Mouse (Mus musculus) lung, adult 18-20 months (tissue): Measurements from ENCODE around the gene Prr5.
"Not testable (repeated sequence)": the region's sequence is repeated elsewhere in the genome, so short reads cannot be mapped to it uniquely, and the experiment has no call there.

Experiments used
- DNase-seq, 2 experiments: peaks; one replicate each; pipeline ENCODE4 v3.0.0; 2022; ENCODE audit warnings: mixed read lengths in 2 of 2

Prr5 gene

GRCm38 (mm10) chr15:84715132-84715531 lies 45.7 kb downstream of the Prr5 start:
- no peak for DNase-seq

- not testable (repeated sequence) for DNase-seq
These were observed 48.3 kb downstream of the Prr5 start for GRCm38 (mm10) chr15:84717570-84718270.

GRCm38 (mm10) chr15:84718785-84719184 lies 49.4 kb downstream of the Prr5 start:
- no peak for DNase-seq

GRCm38 (mm10) chr15:84719791-84720190 lies 50.4 kb downstream of the Prr5 start, which contains the start of gene Arhgap8:
TSS of gene Arhgap8 (plus strand) at chr15:84720052.
- DNase-seq = peak; percentile 87 to 92

GRCm38 (mm10) chr15:84720291-84721204 lies 51.1 kb downstream of the Prr5 start:
- peak; percentile 63 to 75 for DNase-seq

GRCm38 (mm10) chr15:84723656-84724055 lies 54.2 kb downstream of the Prr5 start:
- peak in 1 of 2 experiments; percentile 34 for DNase-seq

- DNase-seq = peak; percentile 75 to 84
These were observed 54.8 kb downstream of the Prr5 start for GRCm38 (mm10) chr15:84724199-84724598.

GRCm38 (mm10) chr15:84729685-84730084 lies 60.3 kb downstream of the Prr5 start:
- DNase-seq = peak in 1 of 2 experiments; percentile 2

- DNase-seq = no peak
These were observed 61.5 kb downstream of the Prr5 start for GRCm38 (mm10) chr15:84730893-84731292.

GRCm38 (mm10) chr15:84731676-84732424 lies 62.4 kb downstream of the Prr5 start:
- DNase-seq = no peak

GRCm38 (mm10) chr15:84732425-84732749 lies 63.0 kb downstream of the Prr5 start:
- no peak for DNase-seq

GRCm38 (mm10) chr15:84736346-84736993 lies 67.0 kb downstream of the Prr5 start:
- DNase-seq = no peak

GRCm38 (mm10) chr15:84736994-84737346 lies 67.5 kb downstream of the Prr5 start:
- DNase-seq = no peak

- DNase-seq = no peak
These were observed 68.8 kb downstream of the Prr5 start for GRCm38 (mm10) chr15:84738246-84738645.

GRCm38 (mm10) chr15:84741573-84741972 lies 72.2 kb downstream of the Prr5 start:
- no peak for DNase-seq

- DNase-seq = no peak
These were observed 73.9 kb downstream of the Prr5 start for GRCm38 (mm10) chr15:84743347-84743746.

- DNase-seq = no peak
These were observed 74.9 kb downstream of the Prr5 start for GRCm38 (mm10) chr15:84744308-84744707.

GRCm38 (mm10) chr15:84745831-84746230 lies 76.4 kb downstream of the Prr5 start:
- DNase-seq = no peak
